Mouse (Mus musculus): ENCODE data around the gene Fndc1.

Fndc1 gene

DNA sequence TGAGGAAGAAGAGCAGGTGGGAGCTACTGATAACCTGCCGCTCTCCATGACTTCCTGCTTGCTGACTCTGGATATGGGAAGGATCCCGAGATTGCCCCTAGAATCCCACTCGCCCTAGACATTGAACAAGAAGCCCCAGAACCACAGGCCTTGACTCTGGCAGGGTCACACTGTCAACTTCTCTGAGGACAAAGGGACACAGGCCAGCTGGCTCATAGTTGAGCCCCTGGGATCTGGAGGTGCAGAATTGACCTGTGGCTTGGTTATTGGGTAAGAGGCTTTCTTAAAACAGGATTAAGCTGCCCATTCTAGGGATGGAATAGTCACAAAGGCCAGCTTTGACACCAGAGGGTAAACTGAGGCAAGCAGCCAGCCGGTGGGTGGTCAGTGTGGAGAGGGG, 136.8 kb downstream of the Fndc1 start:
- no peak for DNase-seq (ENCODE audit: low read depth, low spot score)

Data from 3T3-L1 (cell line).